Mouse (Mus musculus) spleen, adult 2 months (tissue): ENCODE data around the gene Gm10282. TPM values are rescaled to one million over a fixed set of nuclear protein-coding genes. Genes with fewer than 3 reads are reported as not detected.

Experiments
- DNase-seq, 2 experiments: peaks; one replicate each; pipeline versions ENCODE4 v3.0.0 to v3.0.0-alpha.2; 2012 to 2021; ENCODE audit warnings: low spot score in 2 of 2, low read depth in 1 of 2
- H3K27ac ChIP-seq: fragments of 200-500 bp; 2 replicates; pipeline ENCODE4 v1.5.1; 2012; ENCODE audit warnings: low read length, inconsistent platforms; ENCODE audit not compliant: insufficient read depth
- H3K27me3 ChIP-seq: fragments of 200-500 bp; 2 replicates; pipeline ENCODE4 v1.6.1; 2012; ENCODE audit warnings: mild to moderate bottlenecking, moderate library complexity, low read length, inconsistent platforms; ENCODE audit not compliant: control insufficient read depth, insufficient read depth
- H3K36me3 ChIP-seq: fragments of 200-500 bp; 2 replicates; pipeline ENCODE4 v1.6.1; 2012; ENCODE audit warnings: mild to moderate bottlenecking, low read length, inconsistent platforms; ENCODE audit not compliant: control insufficient read depth, insufficient read depth
- H3K4me1 ChIP-seq: fragments of 200-500 bp; 2 replicates; pipeline ENCODE4 v1.6.1; 2011; ENCODE audit warnings: inconsistent platforms; ENCODE audit not compliant: control insufficient read depth, insufficient read depth, insufficient read length
- H3K4me3 ChIP-seq: fragments of 200-500 bp; 2 replicates; pipeline ENCODE4 v1.5.1; 2011; ENCODE audit warnings: mild to moderate bottlenecking, inconsistent platforms; ENCODE audit not compliant: insufficient read depth, insufficient read length; ENCODE audit errors: extremely low read depth
- CTCF ChIP-seq: fragments of 200-500 bp; IDR thresholded peaks from 2 replicates; pipeline ENCODE4 v1.5.1; 2011; ENCODE audit warnings: mild to moderate bottlenecking, inconsistent platforms; ENCODE audit not compliant: insufficient read depth, insufficient read length, insufficient replicate concordance; ENCODE audit errors: extremely low read depth
- POLR2A ChIP-seq: fragments of 200-500 bp; IDR thresholded peaks from 2 replicates; pipeline ENCODE4 v1.6.1; 2011; ENCODE audit warnings: low read depth, low read length, inconsistent platforms
- WGBS: fragments of 180-500 bp; shearing (Covaris S2); methylation state at CpG from one replicate; pipeline ENCODE4 v1.1.7; 2018; 5-methylcytosine and 5-hydroxymethylcytosine counted together
- polyA plus RNA-seq: library from polyadenylated mRNA; depleted of rRNA; stranded (reverse); fragments of >200 nt; gene quantifications from 2 replicates; pipeline ENCODE4 v1.2.3, GENCODE M21; 2012

The Gm10282 gene
- polyA plus RNA-seq, 1 experiment, result 1.7 TPM

DNA sequence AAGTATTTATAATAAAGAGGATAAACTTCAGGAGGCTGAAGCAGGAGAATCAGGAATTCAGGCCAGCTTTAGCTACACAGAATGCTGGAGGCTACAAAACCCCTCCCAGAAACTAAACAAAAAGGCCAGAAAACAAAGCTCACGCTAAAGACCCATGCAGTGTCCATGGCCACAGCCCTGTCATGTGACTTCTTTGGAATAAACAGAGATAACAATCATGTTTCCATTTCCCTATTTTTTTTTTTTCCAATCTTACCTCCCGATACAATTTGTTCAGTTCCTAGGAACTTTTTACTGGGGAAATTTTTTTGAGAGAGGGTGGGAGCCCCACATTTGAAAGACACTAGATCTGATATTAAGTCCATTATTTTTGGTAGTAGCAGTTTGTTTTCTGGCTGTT, 31.2 kb upstream of the Gm10282 start:
- WGBS, result 87% methylated on average over 2 of the region's 2 CpGs

DNA sequence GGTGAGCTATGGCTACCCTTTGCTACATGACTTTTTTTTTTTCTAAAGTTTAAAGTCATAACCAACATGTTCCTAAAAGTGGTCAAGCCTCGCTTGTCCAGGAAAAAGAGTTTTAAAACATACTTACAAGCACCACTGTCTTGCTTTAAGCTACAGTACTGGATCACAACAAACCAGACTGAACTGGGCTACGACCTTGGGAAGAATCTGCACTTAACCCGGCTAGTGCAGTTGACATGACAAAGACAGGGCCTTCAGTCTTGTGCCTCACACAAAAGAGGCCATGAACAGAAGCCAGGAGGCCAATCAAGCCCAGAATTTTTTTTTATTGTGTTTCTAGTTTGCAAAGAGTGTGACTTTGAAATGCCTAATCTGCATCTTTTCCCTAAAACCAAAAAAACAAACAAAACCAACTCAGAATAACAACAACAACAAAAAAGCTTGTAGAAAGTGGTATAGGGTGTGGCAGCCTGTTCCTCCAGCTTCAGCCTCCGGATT, 29.1 kb upstream of the Gm10282 start:
- DNase-seq, result no peak
- H3K36me3 ChIP-seq, result peaks cover 2% of the 10 kb centered on the region
- no peak overlapping the region for H3K4me3 ChIP-seq
- H3K4me1 ChIP-seq, result peaks cover 14% of the 10 kb centered on the region; the same call in 1 of the 2 replicates
- H3K27ac ChIP-seq, result no peak overlapping the region
- TF ChIP-seq POLR2A (no peak), CTCF (no peak)
- no peaks in the 10 kb centered on the region for H3K27me3 ChIP-seq
- 82% methylated on average over 4 of the region's 4 CpGs for WGBS

More for the DNA sequence above, 31.2 kb upstream of the Gm10282 start:
- Histone ChIP-seq H3K36me3 (peaks cover 12% of the 10 kb centered on the region), H3K4me3 (no peak overlapping the region), H3K4me1 (peaks cover 2% of the 10 kb centered on the region; the same call in 1 of the 2 replicates), H3K27ac (no peak overlapping the region), H3K27me3 (no peaks in the 10 kb centered on the region)
- no peak for TF ChIP-seq CTCF
- TF ChIP-seq POLR2A, result no peak
- no peak for DNase-seq

GRCm38 (mm10) chr8:72333429-72334143, 28.5 kb upstream of the Gm10282 start:
- Histone ChIP-seq H3K27ac (no peak overlapping the region), H3K4me1 (peaks cover 14% of the 10 kb centered on the region; the same call in 1 of the 2 replicates), H3K4me3 (no peak overlapping the region), H3K36me3 (no peaks in the 10 kb centered on the region), H3K27me3 (no peaks in the 10 kb centered on the region)
- no peak for DNase-seq
- TF ChIP-seq POLR2A (no peak), CTCF (no peak)
- 77% methylated on average over 3 of the region's 3 CpGs for WGBS

- TF ChIP-seq POLR2A (no peak), CTCF (no peak)
- DNase-seq, result no peak
- no peaks in the 10 kb centered on the region for H3K27me3 ChIP-seq
- 82% methylated on average over 4 of the region's 4 CpGs for WGBS
- no peak overlapping the region for H3K4me3 ChIP-seq
- no peaks in the 10 kb centered on the region for H3K36me3 ChIP-seq
- H3K4me1 ChIP-seq, result peaks cover 14% of the 10 kb centered on the region; the same call in 1 of the 2 replicates
- H3K27ac ChIP-seq, result 0 out of 2 replicates have a peak overlapping the region, but pooled peaks have one; percentile 28
Observed at GRCm38 (mm10) chr8:72331631-72332030, 26.6 kb upstream of the Gm10282 start.

DNA sequence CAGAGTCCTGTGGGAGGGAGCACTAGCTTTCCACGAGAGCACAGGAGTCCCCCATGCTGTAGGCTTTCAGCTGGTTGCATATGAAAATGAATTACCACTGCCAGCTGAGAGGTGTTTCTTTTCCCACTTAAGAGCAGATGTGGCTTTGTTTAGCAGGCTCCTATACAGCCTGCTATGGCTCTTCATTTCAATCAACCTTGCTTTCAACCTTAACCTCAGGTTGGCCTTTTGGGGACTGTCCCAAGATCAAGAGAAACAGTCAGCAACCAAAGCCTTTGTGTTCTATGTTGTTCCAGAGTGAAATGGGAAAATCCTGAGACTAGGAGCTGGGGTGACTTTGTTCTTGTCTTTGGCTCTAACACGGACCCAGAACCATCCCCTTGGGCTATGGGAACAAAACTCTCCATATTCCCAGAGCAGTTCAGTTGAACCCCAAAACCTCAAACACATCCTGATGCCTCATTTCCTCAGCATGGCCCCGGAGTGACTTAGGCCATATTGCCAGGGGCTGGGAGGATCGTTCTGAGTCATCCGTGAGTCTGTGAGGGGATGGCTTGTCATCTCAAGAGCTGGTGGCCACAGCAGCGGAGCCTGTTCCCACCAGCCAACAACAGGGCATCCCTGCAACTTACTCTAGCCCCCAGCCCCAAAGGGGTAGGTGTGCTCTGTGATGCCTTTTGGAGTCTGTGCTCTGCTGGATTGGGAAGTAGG, 25.9 kb upstream of the Gm10282 start:
- peak overlapping the region; percentile 28; the same call in 1 of the 2 replicates for H3K27ac ChIP-seq
- no peaks in the 10 kb centered on the region for H3K36me3 ChIP-seq
- no peak for DNase-seq
- H3K4me1 ChIP-seq, result peaks cover 14% of the 10 kb centered on the region; the same call in 1 of the 2 replicates
- TF ChIP-seq POLR2A (no peak), CTCF (no peak)
- 65% methylated on average over 6 of the region's 6 CpGs for WGBS
- no peaks in the 10 kb centered on the region for H3K27me3 ChIP-seq
- H3K4me3 ChIP-seq, result no peak overlapping the region

GRCm38 (mm10) chr8:72329116-72329515, 24.1 kb upstream of the Gm10282 start:
- H3K36me3 ChIP-seq, result no peaks in the 10 kb centered on the region
- WGBS, result 91% methylated on average over 3 of the region's 3 CpGs
- peaks cover 17% of the 10 kb centered on the region; the same call in 1 of the 2 replicates for H3K4me1 ChIP-seq
- TF ChIP-seq POLR2A, result no peak
- no peak for TF ChIP-seq CTCF
- H3K27me3 ChIP-seq, result no peaks in the 10 kb centered on the region
- DNase-seq, result no peak
- no peak overlapping the region for H3K4me3 ChIP-seq
- no peak overlapping the region for H3K27ac ChIP-seq

DNA sequence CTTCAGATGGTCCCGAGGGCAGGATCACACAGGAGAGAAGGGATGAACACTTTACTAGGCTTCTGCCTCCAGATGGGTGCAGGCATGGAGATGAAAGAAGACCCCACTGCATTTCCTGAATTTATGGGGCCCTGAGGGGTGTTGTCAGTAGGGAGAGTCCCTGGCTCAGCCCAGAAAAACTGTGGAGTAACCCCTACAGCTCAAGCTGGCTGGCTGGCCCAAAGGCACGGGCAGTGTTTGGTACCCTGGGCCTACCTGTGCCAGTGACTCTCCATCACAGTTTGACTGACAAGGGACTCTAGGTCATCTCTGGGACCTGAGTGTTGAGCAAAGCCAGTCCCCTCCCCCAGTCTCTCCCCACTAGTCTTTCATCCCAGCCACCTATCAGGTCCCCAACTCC, 19.6 kb upstream of the Gm10282 start:
- WGBS, result 88% methylated on average over 2 of the region's 2 CpGs
- Histone ChIP-seq H3K27me3 (no peaks in the 10 kb centered on the region), H3K36me3 (peaks cover 34% of the 10 kb centered on the region), H3K27ac (peak overlapping the region; percentile 56; the same call in 1 of the 2 replicates), H3K4me3 (no peak overlapping the region), H3K4me1 (peaks cover 10% of the 10 kb centered on the region)
- TF ChIP-seq POLR2A (no peak), CTCF (no peak)
- no peak for DNase-seq
